Mouse (Mus musculus) left cerebral cortex, postnatal 4 days (tissue): ENCODE results near the gene Cd3e. TPM values are rescaled to one million over a fixed set of nuclear protein-coding genes. Genes with fewer than 3 reads are reported as not detected.
"Not testable (repeated sequence)": the region's sequence is repeated elsewhere in the genome, so short reads cannot be mapped to it uniquely, and the experiment has no call there.

ENCODE experiments used
- DNase-seq: peaks from one replicate; pipeline ENCODE4 v3.0.0-alpha.2; 2022
- intact Hi-C: fragments of 180-260 bp; cut with DNase I; formaldehyde crosslinking; loops from one replicate; pipeline ENCODE4 v1.15.1; 2025
- total RNA-seq, 2 experiments: library from RNA; stranded (reverse); gene quantifications; 2 replicates each; pipeline ENCODE4 v1.2.3; 2021

Cd3e gene
- total RNA-seq = not detected

DNA sequence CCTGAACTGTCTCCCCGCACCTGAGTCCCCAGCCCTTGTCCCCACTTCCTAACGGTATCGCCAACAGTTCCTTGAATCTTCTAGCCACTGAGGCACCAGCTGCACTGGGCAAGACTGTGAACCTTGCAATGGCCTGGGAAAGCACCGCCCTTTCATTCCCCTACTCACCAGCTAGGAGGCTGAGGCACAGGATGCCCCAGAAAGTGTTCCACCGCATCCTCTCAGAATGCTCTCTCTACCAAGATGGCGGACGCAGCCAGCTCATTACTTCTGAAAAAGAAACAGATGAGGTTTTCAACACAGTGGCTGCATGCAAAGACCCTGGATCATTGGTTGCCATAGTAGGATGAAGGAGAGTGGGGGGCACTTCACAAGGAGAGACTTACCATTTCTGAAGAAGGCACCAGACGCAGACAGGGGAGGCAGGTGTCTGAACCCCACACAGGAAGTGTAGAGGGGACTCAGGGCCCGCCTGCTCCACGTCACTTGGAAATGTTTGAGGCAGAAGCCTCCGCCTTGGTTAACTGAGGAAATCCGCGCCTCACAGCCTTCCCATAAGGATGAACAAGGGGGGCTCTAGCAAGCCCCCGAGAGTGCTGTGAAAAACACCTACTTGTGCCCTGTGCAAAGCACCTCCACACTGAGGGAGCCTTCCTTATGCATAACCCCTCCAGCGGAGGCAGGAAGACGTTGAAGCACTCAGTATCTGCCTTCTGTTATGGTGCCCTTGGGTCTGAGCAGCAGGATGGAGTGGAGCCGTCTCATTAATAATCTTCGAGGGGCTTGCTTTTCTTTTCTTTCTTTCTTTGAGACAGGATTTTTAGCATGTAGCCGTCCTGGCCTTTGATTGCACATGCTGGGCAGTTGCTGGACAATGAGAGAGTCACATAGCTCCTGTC is at the start of gene Cd3e:
TSS of gene Cd3e (minus strand) at position 448 of the 899 bp plus-strand sequence.
- no peak for DNase-seq
- intact Hi-C loops = no loop called here

DNA sequence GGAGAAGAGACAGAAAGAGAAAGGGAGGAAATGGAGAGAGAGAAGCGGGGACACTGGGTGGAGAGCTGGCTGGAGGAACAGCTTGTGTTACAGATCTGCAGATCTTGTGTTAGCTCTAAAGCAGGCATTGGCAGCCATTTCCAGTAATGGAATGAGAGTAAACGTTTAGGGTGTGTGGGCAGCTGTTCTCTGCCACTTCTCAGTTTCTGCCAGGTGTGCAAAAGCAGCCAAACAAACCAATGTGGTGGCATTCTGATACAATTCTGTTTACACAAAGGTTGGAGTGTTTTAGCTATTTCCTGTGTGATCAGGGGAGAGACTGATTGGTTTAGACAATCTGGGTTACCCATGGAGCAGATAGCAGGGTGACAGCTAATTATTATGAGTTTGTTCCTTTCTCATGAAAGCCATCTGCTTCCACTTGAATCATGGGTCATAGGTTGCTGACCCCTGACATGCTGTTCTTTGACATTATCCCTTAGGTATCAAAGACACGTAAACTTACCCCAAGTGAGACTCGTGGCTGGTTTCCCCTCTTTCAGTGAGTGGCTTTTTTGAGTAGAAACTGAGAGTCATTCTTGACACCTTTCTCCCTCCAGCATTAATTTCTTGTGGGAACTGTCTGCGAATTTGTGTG is 49.0 kb upstream of the Cd3e start:
- intact Hi-C loops = no loop called here
- DNase-seq = no peak

DNA sequence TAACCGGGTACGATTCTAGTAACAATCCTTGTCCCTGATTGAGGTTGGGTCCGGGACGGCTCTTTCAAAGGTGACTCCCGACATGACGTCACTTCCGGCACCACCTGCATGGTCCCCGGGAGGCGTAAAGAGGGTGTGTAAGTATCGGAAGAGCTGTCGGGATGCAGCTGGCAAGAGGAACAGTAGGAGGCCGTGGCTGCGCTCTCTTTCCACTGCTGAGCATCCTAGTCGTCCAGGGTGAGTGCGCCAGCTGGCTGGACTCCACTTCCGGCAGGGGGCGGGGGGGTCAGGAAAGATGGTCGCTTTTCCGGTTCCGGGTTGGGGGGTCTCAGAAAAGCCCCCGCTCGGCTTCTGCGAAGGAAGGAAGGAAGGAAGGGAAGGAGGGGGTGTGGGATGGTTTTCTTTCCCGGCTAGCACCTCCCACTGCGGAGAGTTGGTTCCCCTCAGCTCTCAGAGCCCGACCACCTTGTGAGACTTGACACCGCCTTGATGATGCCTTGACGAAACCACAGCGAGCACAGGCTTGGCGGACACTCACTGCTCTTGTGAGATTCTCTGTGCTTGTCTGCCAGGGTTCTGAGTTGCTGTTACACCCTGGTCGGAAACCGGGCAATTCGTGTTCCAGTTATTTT is 45.8 kb upstream of the Cd3e start, which contains the start of gene Mpzl3:
TSS of gene Mpzl3 (plus strand) at position 105 of the 632 bp plus-strand sequence.
- intact Hi-C loops = no loop called here
- peak; percentile 94 for DNase-seq

- intact Hi-C loops = no loop called here
- DNase-seq = no peak
Measured at GRCm38 (mm10) chr9:45050301-45050700, 40.9 kb upstream of the Cd3e start.

DNA sequence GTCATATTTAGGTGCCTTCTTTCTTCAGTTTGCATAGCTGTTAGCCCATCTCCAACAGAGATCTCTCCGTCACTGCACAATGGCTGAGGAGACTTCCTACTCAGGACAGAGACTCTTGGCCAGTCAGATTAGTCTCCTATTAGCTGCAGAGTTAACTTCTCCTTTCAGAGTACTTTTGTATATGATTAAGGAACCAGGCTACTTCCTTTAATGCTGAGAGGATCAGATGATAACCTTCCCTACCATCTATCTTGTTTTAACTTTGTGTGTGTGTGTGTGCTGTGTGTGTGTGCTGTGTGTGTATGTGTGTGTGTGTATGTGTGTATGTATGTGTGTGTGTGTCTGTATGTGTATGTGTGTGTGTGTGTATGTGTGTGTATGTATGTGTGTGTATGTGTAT is 40.3 kb upstream of the Cd3e start:
- DNase-seq = no peak
- intact Hi-C loops = loop anchor here (5.0 kb wide), 1 partner anchor 82 kb away; the partner anchor contains the start of gene Ube4a

DNA sequence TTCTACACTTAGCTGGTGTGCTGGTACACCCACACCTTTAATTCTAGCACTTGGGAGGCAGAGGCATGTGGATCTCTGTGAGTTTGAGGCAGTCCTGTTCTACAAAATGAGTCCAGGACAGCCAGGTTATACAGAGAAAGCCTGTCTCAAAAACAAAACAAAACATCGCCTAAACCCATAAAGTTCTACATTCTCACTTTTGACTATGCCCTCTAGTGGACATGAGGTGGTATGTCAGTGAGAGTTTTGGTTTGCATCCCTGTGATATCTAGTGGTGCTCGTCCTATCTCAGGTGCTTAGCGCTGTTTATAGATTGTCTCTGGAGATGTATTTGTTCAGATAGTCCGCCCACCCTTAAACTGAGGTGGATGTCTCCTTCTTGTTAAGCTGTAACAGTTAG is 39.1 kb upstream of the Cd3e start:
- no peak for DNase-seq
- intact Hi-C loops = loop anchor here (5.0 kb wide), 1 partner anchor 81 kb away; the partner anchor contains the start of gene Ube4a

GRCm38 (mm10) chr9:45046973-45047372 is 37.5 kb upstream of the Cd3e start:
- intact Hi-C loops = loop anchor here (5.0 kb wide), 1 partner anchor 80 kb away; the partner anchor contains the start of gene Ube4a
- no peak for DNase-seq

DNA sequence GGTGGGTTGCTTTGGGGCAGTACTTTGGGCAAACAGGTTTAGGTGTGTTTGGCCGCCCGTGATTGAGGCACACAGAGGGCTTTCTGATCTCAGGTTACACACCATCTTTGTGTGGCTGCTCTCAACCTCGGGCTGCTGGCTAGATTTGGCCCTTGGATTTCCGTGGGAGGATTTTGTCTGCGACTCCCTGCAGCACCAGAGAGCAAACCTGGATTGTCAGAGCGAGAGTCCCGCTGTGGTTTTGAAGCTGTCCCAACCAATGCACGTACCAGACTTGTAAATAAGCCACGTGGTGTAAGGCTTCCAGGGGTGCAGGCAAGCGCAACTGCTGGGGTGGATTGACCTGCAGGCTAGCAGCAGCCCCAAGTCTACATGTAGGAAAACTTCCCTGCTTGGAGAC is 33.5 kb upstream of the Cd3e start:
- DNase-seq = no peak
- intact Hi-C loops = no loop called here

- intact Hi-C loops = no loop called here
- no peak for DNase-seq
Measured at GRCm38 (mm10) chr9:45042056-45042720, 32.8 kb upstream of the Cd3e start.

DNA sequence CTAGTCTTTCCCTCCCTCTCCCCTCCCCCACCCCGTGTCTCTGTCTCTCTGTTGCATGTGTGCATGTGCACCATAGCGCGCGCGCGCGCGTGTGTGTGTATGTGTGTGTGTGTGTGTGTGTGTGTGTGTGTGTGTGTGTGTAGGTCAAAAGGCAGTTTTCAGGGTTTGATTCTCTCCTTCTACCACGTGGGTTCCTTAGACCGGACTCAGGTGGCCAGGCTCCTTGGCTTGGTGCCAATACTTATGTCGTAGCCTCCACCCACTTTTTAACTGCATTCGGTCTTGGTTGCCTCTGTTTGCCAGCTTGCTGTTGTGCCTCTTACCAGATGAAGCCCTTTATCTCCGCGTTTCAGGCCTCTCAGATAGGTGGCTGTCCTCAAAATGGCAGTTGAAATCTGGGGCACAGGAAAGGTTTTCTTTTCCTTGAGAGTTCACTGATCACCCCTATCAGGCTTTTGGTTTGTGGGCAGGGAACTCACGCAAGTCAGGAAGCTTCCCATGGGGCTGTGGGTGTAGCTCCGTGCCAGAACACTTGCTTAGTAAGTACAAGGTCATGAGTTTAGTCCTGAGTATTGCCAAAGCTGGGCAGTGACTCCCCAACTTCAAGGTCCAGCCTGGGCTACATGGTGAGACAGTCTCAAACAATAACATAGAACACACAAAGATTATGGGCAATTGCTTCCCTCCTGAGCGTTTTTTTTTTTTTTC is 31.9 kb upstream of the Cd3e start:
- intact Hi-C loops = no loop called here
- no peak for DNase-seq

DNA sequence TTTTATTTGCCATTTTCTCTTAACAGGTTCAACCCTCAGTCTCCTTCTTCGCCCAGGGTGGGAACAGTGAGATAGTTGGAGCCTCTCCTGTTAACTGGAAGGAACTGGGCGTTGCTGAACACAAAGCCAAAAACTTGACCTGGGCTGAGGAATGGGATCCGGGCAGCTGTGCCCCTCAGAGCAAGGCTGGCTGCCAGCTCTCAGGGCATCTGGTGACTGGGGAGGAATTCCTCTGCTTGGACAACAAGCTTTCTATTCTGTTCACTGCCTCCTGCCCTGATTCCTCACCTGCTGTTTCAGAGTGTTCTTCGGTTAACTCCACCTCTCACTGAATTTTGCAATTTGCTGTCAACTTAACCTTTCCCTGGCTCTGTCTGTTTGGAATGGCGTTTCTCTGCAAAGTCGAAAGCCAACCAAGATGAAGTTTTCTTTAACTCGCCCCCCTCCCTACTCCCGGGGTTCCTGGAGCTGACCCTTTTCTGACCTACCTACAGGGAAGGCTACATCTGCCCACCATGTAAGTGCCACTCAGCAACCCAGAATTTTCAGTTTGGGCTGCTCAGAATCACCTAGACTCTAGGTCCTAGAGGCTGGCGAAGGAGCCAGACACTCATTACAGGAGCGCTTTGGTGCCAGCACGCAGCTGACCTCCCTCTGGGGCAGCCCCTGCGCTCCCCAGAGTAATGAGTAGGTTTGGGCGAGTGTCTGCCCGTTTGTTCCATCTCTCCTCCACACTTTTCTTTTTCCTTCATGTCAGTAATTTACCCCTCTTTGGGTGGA is 30.8 kb upstream of the Cd3e start:
- DNase-seq = no peak
- intact Hi-C loops = no loop called here

DNA sequence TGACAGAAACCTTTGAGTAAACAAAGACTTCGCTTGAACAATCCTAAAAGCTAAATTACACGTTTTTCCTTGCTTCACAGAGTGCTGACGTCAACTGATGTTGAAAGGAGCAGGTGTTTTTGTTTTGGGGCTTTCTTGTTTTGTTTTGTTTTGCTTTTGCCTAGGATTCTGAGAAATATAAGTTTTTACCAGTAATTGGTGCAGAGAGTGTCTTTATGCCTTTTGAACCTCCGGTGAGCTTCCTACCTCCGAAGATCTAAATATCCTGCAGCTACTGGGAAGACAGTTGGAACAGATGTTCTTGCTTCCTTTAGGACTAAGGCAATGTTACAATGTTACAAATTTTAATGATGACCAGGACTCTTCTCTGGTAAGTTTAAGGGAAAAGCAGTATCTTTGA is 30.1 kb upstream of the Cd3e start, which contains the start of gene Mpzl2:
TSS of gene Mpzl2 (plus strand) at position 301 of the 400 bp plus-strand sequence.
- no peak for DNase-seq
- intact Hi-C loops = no loop called here

DNA sequence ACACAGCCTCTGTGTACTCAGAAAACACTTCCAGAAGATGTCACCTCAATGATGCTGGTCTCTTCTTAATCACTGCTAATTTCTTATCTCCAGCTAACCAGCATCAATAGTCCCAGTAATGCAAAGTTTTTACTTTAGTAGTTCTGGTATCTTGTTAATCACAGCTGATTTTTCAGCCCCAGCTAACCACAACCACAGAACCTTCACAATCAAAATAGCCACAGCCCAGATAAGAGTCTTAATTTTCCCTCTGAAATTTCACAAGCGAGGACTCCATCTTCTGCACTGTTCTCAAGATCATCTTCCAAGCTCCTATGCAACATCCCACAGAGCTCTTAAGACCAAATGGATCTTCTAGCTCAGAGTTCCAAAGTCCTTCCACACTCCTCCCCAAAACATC is 28.4 kb upstream of the Cd3e start:
- DNase-seq, intact Hi-C loops: not testable (repeated sequence)

GRCm38 (mm10) chr9:45034526-45034925 is 25.1 kb upstream of the Cd3e start:
- intact Hi-C loops = no loop called here
- DNase-seq = no peak

DNA sequence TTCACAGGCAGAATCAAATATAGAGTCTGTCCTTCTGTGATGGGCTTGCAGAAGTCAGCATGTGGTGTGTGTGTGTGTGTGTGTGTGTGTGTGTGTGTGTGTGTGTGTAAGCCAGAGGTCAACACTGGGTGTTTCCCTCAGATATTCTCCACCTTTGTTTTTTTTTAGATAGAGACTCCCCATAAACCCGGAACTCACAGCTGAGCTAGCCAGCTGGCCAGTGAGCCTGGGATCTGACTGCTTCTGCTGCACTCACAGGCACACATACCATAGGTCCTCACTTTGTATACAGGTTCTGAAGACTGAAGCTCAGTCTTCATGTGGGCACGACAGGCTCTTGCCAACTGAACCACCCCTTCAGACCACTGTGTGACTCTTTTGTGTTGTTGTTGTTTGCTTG is 22.8 kb upstream of the Cd3e start:
- intact Hi-C loops = no loop called here
- no peak for DNase-seq

DNA sequence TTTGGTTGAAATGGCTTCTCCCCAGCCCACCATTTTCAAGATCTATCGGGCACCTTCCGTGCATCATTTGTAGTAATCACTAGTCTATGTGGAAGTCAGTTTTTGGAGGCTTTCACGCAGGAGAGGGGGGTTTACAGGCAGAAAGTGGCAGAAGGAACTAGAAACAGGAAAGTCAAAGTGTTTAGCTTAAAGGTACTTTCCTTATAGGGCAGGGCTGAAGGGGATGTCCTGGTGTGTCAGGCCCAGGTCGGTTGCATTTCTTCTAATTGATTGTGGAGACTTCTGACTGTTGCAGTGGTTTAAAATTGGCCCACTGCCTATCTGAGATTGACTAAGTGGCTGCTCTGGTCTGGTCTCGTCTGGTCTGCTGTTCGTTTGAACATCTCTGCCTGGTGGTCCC is 20.9 kb upstream of the Cd3e start:
- DNase-seq = no peak
- intact Hi-C loops = no loop called here

DNA sequence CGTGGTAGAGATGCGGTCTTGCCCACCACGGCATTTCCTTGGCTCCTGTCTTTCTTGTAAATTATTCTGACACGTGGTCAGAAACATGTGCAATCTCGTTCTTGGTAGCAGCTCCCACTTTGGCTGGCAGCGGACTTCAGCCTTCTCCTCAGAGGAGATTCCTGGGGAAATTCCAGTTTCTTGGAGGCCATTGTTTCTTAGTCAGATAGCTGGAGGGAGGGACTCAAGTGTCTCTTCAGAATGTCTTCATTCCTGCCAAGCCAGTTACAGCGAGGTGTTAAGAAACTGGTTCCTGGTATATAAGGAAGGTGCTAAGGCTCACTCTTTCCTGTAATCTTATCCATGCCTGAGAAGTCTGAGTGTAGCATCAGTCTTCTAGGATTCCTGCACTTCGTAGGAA is 17.9 kb upstream of the Cd3e start:
- DNase-seq = no peak
- intact Hi-C loops = loop anchor here (10.0 kb wide), 1 partner anchor 117 kb away; no protein-coding TSS in a partner anchor

- intact Hi-C loops = loop anchor here (10.0 kb wide), 1 partner anchor 121 kb away; no protein-coding TSS in a partner anchor
- no peak for DNase-seq
Measured at GRCm38 (mm10) chr9:45024187-45024586, 14.8 kb upstream of the Cd3e start.

DNA sequence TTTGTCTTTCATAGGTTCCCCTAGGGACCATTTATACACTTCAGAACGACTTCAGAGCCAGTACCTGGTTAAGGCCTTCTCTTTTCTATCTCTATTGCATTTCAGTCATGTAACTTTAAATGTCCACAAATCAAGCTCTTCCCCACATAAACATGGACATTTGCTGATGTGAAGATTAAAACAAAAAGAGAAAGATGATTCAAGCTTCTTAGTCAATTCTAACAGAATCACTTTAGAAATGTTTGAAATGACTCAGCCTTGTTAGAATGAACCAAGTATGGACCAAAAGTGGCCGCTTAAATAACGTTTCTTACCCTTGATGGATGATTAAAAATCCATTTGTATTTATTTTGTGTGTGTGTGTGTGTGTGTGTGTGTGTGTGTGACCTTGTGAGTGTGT is 14.2 kb upstream of the Cd3e start:
- intact Hi-C loops = loop anchor here (10.0 kb wide), 1 partner anchor 121 kb away; no protein-coding TSS in a partner anchor

More for the DNA sequence above, 14.2 kb upstream of the Cd3e start:
- no peak for DNase-seq
